Mouse (Mus musculus): Measurements from ENCODE around the gene Krtap4-8. TPM values are rescaled to one million over a fixed set of nuclear protein-coding genes. Genes with fewer than 3 reads are reported as not detected.

The Krtap4-8 gene
- polyA plus RNA-seq, 1 experiment from 2014 or later = not detected

DNA sequence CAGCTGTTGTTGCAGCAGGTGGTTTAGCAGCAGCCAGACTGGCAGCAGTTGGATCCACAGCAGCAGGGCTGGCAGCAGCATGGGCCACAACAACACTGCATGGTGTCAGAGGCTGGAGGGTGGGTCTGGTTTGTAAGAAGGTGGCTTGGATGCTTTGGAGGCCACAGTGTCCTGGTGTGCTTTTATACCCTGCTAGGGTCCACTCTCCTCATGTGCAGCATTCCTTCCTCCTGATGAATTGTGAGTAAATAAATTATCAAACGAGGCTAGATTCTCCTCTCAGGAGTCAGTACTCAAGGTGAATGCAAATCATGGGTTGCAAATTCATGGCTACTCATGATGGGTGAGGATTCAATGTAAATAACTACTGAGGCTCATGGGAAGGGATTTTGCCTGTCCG, 46.3 kb downstream of the Krtap4-8 start, which contains the start of gene Gm14180:
Gene Gm14180 (minus strand): TSS at position 101 of the 400 bp plus-strand sequence.
- no peaks in the 10 kb centered on the region for H3K27me3 ChIP-seq
- no peaks in the 10 kb centered on the region for H3K9me3 ChIP-seq (replicated peaks)
- DNase-seq (no peak), ATAC-seq (ENCODE audit: low read depth) (no peak)
- H3K4me2 ChIP-seq = no peak within 1 kb of the TSS
- no peaks in the 10 kb centered on the region for H3K36me3 ChIP-seq
- no peak within 1 kb of the TSS for H3K4me3 ChIP-seq (replicated peaks)
- no peak within 1 kb of the TSS for H3K9ac ChIP-seq
- H3K4me1 ChIP-seq (replicated peaks) = no peaks in the 10 kb centered on the region
- no peak within 1 kb of the TSS for H3K27ac ChIP-seq
- 43% methylated on average over 2 of the region's 2 CpGs for WGBS (ENCODE audit: insufficient replicate concordance)

Other genes starting within 250 kb of the Krtap4-8 start
- not detected in 2 replicates for gene Krt40, start 237.5 kb downstream of the Krtap4-8 start, polyA plus RNA-seq (2015; fragmentation: Nextera tagmentation; extraction: Ambion mirVana)
- gene Krtap3-3, start 229.8 kb downstream of the Krtap4-8 start, polyA plus RNA-seq (2015; fragmentation: Nextera tagmentation; extraction: Ambion mirVana) = not detected in 2 replicates
- not detected in 2 replicates for gene Krtap3-2, start 223.9 kb downstream of the Krtap4-8 start, polyA plus RNA-seq (2015; fragmentation: Nextera tagmentation; extraction: Ambion mirVana)
- gene Gm11939, start 221.2 kb downstream of the Krtap4-8 start, polyA plus RNA-seq (2015; fragmentation: Nextera tagmentation; extraction: Ambion mirVana) = not detected in 2 replicates
- not detected in 2 replicates for gene Krtap3-1, start 214.1 kb downstream of the Krtap4-8 start, polyA plus RNA-seq (2015; fragmentation: Nextera tagmentation; extraction: Ambion mirVana)
- not detected in 2 replicates for gene Krtap1-5, start 199.7 kb downstream of the Krtap4-8 start, polyA plus RNA-seq (2015; fragmentation: Nextera tagmentation; extraction: Ambion mirVana)
- not detected in 2 replicates for gene Krtap1-4, start 197.1 kb downstream of the Krtap4-8 start, polyA plus RNA-seq (2015; fragmentation: Nextera tagmentation; extraction: Ambion mirVana)
- not detected in 2 replicates for gene Krtap1-3, start 189.4 kb downstream of the Krtap4-8 start, polyA plus RNA-seq (2015; fragmentation: Nextera tagmentation; extraction: Ambion mirVana)
- gene Krtap9-3, start 182.6 kb downstream of the Krtap4-8 start, polyA plus RNA-seq (2015; fragmentation: Nextera tagmentation; extraction: Ambion mirVana) = not detected in 2 replicates
- not detected in 2 replicates for gene Gm11938, start 177.4 kb downstream of the Krtap4-8 start, polyA plus RNA-seq (2015; fragmentation: Nextera tagmentation; extraction: Ambion mirVana)
- not detected in 2 replicates for gene Gm11937, start 170.5 kb downstream of the Krtap4-8 start, polyA plus RNA-seq (2015; fragmentation: Nextera tagmentation; extraction: Ambion mirVana)
- gene Krtap2-4, start 165.9 kb downstream of the Krtap4-8 start, polyA plus RNA-seq (2015; fragmentation: Nextera tagmentation; extraction: Ambion mirVana) = not detected in 2 replicates
- gene Gm11562, start 160.3 kb downstream of the Krtap4-8 start, polyA plus RNA-seq (2015; fragmentation: Nextera tagmentation; extraction: Ambion mirVana) = not detected in 2 replicates
- gene Krtap4-1, start 152.5 kb downstream of the Krtap4-8 start, polyA plus RNA-seq (2015; fragmentation: Nextera tagmentation; extraction: Ambion mirVana) = not detected in 2 replicates
- gene Krtap4-2, start 145.6 kb downstream of the Krtap4-8 start, polyA plus RNA-seq (2015; fragmentation: Nextera tagmentation; extraction: Ambion mirVana) = not detected in 2 replicates
- not detected in 2 replicates for gene Krtap4-7, start 136.6 kb downstream of the Krtap4-8 start, polyA plus RNA-seq (2015; fragmentation: Nextera tagmentation; extraction: Ambion mirVana)
- gene Gm11555, start 130.5 kb downstream of the Krtap4-8 start, polyA plus RNA-seq (2015; fragmentation: Nextera tagmentation; extraction: Ambion mirVana) = not detected in 2 replicates
- gene Gm11563, start 121.7 kb downstream of the Krtap4-8 start, polyA plus RNA-seq (2015; fragmentation: Nextera tagmentation; extraction: Ambion mirVana) = not detected in 2 replicates
- gene Krtap4-6, start 114.7 kb downstream of the Krtap4-8 start, polyA plus RNA-seq (2015; fragmentation: Nextera tagmentation; extraction: Ambion mirVana) = not detected in 2 replicates
- gene Gm14190, start 90.0 kb downstream of the Krtap4-8 start, polyA plus RNA-seq (2015; fragmentation: Nextera tagmentation; extraction: Ambion mirVana) = not detected in 2 replicates
- not detected in 2 replicates for gene Gm14180, start 46.4 kb downstream of the Krtap4-8 start, polyA plus RNA-seq (2015; fragmentation: Nextera tagmentation; extraction: Ambion mirVana)
- not detected in 2 replicates for gene Gm11595, start 7.8 kb downstream of the Krtap4-8 start, polyA plus RNA-seq (2015; fragmentation: Nextera tagmentation; extraction: Ambion mirVana)
- gene Krtap4-9, start 4.5 kb upstream of the Krtap4-8 start, polyA plus RNA-seq (2015; fragmentation: Nextera tagmentation; extraction: Ambion mirVana) = not detected in 2 replicates
- not detected in 2 replicates for gene Gm11596, start 12.8 kb upstream of the Krtap4-8 start, polyA plus RNA-seq (2015; fragmentation: Nextera tagmentation; extraction: Ambion mirVana)
- gene Gm11569, start 18.2 kb upstream of the Krtap4-8 start, polyA plus RNA-seq (2015; fragmentation: Nextera tagmentation; extraction: Ambion mirVana) = not detected in 2 replicates
- not detected in 2 replicates for gene Gm11554, start 23.7 kb upstream of the Krtap4-8 start, polyA plus RNA-seq (2015; fragmentation: Nextera tagmentation; extraction: Ambion mirVana)
- not detected in 2 replicates for gene Krtap4-13, start 29.2 kb upstream of the Krtap4-8 start, polyA plus RNA-seq (2015; fragmentation: Nextera tagmentation; extraction: Ambion mirVana)
- gene Gm11564, start 35.0 kb upstream of the Krtap4-8 start, polyA plus RNA-seq (2015; fragmentation: Nextera tagmentation; extraction: Ambion mirVana) = not detected in 2 replicates
- not detected in 2 replicates for gene 2300003K06Rik, start 57.4 kb upstream of the Krtap4-8 start, polyA plus RNA-seq (2015; fragmentation: Nextera tagmentation; extraction: Ambion mirVana)
- gene Krtap4-16, start 70.9 kb upstream of the Krtap4-8 start, polyA plus RNA-seq (2015; fragmentation: Nextera tagmentation; extraction: Ambion mirVana) = not detected in 2 replicates
- gene Gm11568, start 77.2 kb upstream of the Krtap4-8 start, polyA plus RNA-seq (2015; fragmentation: Nextera tagmentation; extraction: Ambion mirVana) = not detected in 2 replicates
- gene Gm11559, start 83.8 kb upstream of the Krtap4-8 start, polyA plus RNA-seq (2015; fragmentation: Nextera tagmentation; extraction: Ambion mirVana) = not detected in 2 replicates
- not detected in 2 replicates for gene Krtap9-1, start 92.7 kb upstream of the Krtap4-8 start, polyA plus RNA-seq (2015; fragmentation: Nextera tagmentation; extraction: Ambion mirVana)
- gene Gm11567, start 98.5 kb upstream of the Krtap4-8 start, polyA plus RNA-seq (2015; fragmentation: Nextera tagmentation; extraction: Ambion mirVana) = not detected in 2 replicates
- not detected in 2 replicates for gene Krtap31-1, start 127.2 kb upstream of the Krtap4-8 start, polyA plus RNA-seq (2015; fragmentation: Nextera tagmentation; extraction: Ambion mirVana)
- gene Gm11565, start 134.0 kb upstream of the Krtap4-8 start, polyA plus RNA-seq (2015; fragmentation: Nextera tagmentation; extraction: Ambion mirVana) = not detected in 2 replicates
- not detected in 2 replicates for gene Krtap31-2, start 155.6 kb upstream of the Krtap4-8 start, polyA plus RNA-seq (2015; fragmentation: Nextera tagmentation; extraction: Ambion mirVana)
- not detected in 2 replicates for gene Krtap9-5, start 167.8 kb upstream of the Krtap4-8 start, polyA plus RNA-seq (2015; fragmentation: Nextera tagmentation; extraction: Ambion mirVana)
- not detected in 2 replicates for gene Krtap29-1, start 198.3 kb upstream of the Krtap4-8 start, polyA plus RNA-seq (2015; fragmentation: Nextera tagmentation; extraction: Ambion mirVana)
- gene Krtap16-1, start 205.9 kb upstream of the Krtap4-8 start, polyA plus RNA-seq (2015; fragmentation: Nextera tagmentation; extraction: Ambion mirVana) = not detected in 2 replicates
- gene Krtap17-1, start 213.3 kb upstream of the Krtap4-8 start, polyA plus RNA-seq (2015; fragmentation: Nextera tagmentation; extraction: Ambion mirVana) = not detected in 2 replicates
- not detected in 2 replicates for gene Krt33a, start 235.5 kb upstream of the Krtap4-8 start, polyA plus RNA-seq (2015; fragmentation: Nextera tagmentation; extraction: Ambion mirVana)
- gene Krt33b, start 249.2 kb upstream of the Krtap4-8 start, polyA plus RNA-seq (2015; fragmentation: Nextera tagmentation; extraction: Ambion mirVana) = not detected in 2 replicates